Mouse (Mus musculus): Measurements from ENCODE around the gene Pitpna.

Pitpna gene

GRCm38 (mm10) chr11:75632921-75633320 lies 45.0 kb downstream of the Pitpna start:
- no peak for DNase-seq

GRCm38 (mm10) chr11:75634801-75635200 lies 46.9 kb downstream of the Pitpna start:
- peak; percentile 42 for DNase-seq

- DNase-seq, result no peak
Measured at GRCm38 (mm10) chr11:75635315-75635714, 47.4 kb downstream of the Pitpna start.

GRCm38 (mm10) chr11:75643323-75643722 lies 55.4 kb downstream of the Pitpna start:
- DNase-seq, result no peak

- DNase-seq, result no peak
Measured at GRCm38 (mm10) chr11:75644684-75645083, 56.8 kb downstream of the Pitpna start.

GRCm38 (mm10) chr11:75647681-75648211 lies 59.8 kb downstream of the Pitpna start:
- DNase-seq, result no peak

GRCm38 (mm10) chr11:75649155-75649561 lies 61.3 kb downstream of the Pitpna start:
- DNase-seq, result peak; percentile 52

- no peak for DNase-seq
Measured at GRCm38 (mm10) chr11:75650311-75650710, 62.4 kb downstream of the Pitpna start, which contains the start of gene Myo1c. Gene Myo1c (plus strand): TSS chr11:75650504.

- DNase-seq, result no peak
Measured at GRCm38 (mm10) chr11:75650958-75651425, 63.1 kb downstream of the Pitpna start.

GRCm38 (mm10) chr11:75651426-75652221 lies 63.7 kb downstream of the Pitpna start:
- DNase-seq, result peak; percentile 88

GRCm38 (mm10) chr11:75652222-75652941 lies 64.5 kb downstream of the Pitpna start:
- DNase-seq, result peak; percentile 32

GRCm38 (mm10) chr11:75652942-75653684 lies 65.2 kb downstream of the Pitpna start:
- DNase-seq, result peak; percentile 37

GRCm38 (mm10) chr11:75653781-75654470 lies 66.0 kb downstream of the Pitpna start:
- DNase-seq, result peak; percentile 90

- DNase-seq, result peak; percentile 41
Measured at GRCm38 (mm10) chr11:75654471-75655390, 66.8 kb downstream of the Pitpna start.

GRCm38 (mm10) chr11:75655621-75656545 lies 68.0 kb downstream of the Pitpna start:
- peak; percentile 84 for DNase-seq

GRCm38 (mm10) chr11:75656621-75657590 lies 69.0 kb downstream of the Pitpna start:
- DNase-seq, result peak; percentile 44

- no peak for DNase-seq
Measured at GRCm38 (mm10) chr11:75657841-75658240, 69.9 kb downstream of the Pitpna start.

- no peak for DNase-seq
Measured at GRCm38 (mm10) chr11:75658311-75658710, 70.4 kb downstream of the Pitpna start.
